Mouse (Mus musculus): ENCODE measurements around the gene Zfp947.
"Not testable (repeated sequence)": the region's sequence is repeated elsewhere in the genome, so short reads cannot be mapped to it uniquely, and the experiment has no call there.

Zfp947 gene

GRCm38 (mm10) chr17:22165722-22166294 is at the start of gene Zfp947:
Gene Zfp947, minus strand, starts transcription at chr17:22166190.
- DNase-seq, result peak; percentile 6

GRCm38 (mm10) chr17:22165304-22165703 is 686 bp downstream of the Zfp947 start:
- DNase-seq, result not testable (repeated sequence)

- not testable (repeated sequence) for DNase-seq
These were observed 12.0 kb downstream of the Zfp947 start for GRCm38 (mm10) chr17:22153951-22154350.

- DNase-seq, result no peak
These were observed 47.2 kb downstream of the Zfp947 start for GRCm38 (mm10) chr17:22118770-22119169.

Measured in right cerebral cortex, postnatal 25 days (tissue).